Mouse (Mus musculus): ENCODE data around the gene Ssc5d. TPM values are rescaled to one million over a fixed set of nuclear protein-coding genes. Genes with fewer than 3 reads are reported as not detected.

Gene Ssc5d
- total RNA-seq, 1 experiment from 2014 or later: 2.0 TPM

GRCm38 (mm10) chr7:4948386-4948785, 22.8 kb downstream of the Ssc5d start:
- no peak for DNase-seq

DNA sequence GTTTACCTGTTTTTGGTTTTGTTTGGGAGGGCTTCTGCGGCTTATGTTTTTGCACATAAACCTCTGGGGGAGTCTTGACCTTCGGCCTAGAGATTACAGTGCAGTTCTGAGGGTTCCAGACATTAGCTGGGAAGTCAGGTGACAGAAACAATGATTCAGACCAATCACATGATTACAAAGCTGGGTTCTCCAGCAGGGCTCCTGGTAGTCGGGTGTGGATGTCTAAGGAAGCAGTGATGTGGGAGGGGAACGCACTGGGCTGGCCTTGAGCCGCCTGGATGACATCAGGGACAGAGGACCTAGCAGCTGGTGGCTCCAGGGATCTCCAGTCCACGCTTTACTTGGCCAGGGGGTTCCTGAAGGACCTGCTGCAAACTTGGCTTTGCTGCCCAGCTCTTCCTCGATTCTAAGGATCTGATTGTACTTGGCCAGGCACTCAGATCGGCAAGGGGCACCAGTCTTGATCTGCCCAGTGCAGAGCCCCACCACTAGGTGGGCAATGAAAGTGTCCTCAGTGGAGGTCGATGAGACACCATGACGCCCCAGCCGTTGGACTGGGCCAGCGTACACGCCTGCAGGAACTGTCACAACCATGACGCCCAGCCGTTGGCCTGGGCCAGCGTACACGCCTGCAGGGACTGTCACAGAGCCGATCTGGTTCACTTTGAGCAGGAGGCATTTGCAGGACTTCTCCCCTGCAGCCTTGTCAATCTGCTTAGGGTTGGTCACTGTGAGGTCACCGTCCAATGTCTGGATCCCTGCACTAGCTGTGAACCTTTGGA, 25.2 kb downstream of the Ssc5d start:
- peak; percentile 41 for DNase-seq

DNA sequence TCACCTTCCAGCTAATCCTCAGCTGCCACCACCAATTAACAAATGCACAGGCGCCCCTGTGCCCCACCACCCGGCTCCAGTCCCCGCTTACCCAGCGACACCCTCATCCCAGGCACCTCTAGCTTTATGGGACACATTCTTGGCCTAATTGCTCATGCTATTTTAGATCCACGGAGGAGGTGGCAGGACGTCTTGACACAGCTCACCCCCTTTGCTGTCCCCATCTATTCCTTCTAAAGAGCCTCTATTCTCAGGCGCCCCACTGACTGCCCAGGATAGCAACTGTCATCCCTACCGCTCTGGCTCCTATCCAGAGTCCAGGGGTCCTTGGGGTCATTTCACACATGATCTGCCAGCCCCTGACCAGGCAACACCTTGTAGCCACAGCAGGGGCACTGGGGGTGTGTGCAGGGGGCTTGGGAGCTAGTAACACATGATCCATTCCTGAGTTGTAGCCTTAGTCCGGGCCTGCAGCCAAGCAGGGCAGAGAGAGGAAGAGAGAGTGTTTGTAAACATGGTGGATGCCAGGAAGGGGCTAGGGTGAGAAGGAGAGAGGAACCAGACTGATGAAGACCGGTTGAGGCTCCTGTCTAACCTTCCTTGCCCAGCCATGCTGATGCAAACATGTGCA, 28.3 kb downstream of the Ssc5d start:
- no peak for DNase-seq

GRCm38 (mm10) chr7:4957361-4957760, 31.8 kb downstream of the Ssc5d start:
- DNase-seq: no peak

GRCm38 (mm10) chr7:4963527-4963926, 37.9 kb downstream of the Ssc5d start:
- DNase-seq: no peak

DNA sequence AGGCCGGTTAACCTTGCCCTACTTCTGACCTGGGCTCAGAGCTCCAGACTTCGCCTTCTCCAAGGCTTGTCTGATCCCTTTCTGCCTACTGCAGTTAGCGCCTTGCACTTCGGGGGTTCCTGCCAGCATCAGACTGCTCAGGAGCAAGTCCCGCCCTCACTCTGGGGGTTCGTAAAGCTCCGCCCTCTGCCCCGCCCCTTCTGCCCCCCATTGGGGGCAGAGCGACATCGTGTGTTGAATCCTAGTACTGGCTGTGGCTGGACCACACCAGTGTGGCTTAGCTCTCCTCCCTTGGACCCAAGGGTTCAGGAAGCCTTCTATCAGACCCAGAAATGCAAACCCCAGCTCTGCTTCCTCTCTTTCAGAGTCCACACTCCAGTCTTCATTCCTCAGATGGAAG, 38.7 kb downstream of the Ssc5d start, which contains the start of gene Sbk2:
Sbk2 (minus strand) TSS at position 135 of the 400 bp plus-strand sequence.
- DNase-seq: peak; percentile 85

DNA sequence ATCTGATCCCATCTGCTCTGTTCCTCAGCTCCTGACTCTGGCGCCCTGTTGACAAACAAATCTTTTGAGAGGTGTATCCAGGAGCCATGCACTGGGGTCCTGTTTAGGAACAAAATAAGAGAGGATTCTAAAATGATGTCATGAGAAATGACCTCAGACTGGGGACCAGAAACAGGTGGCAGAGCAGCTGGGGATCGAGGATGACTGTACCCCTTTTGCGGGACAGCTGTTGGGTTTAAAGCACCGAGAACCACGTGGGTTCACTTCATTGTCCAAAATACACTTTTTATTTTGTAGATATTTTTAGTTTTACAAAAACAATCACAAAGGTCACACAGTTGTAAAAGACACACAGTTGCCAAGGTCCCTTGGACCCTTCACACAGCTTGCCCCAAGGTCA, 39.4 kb downstream of the Ssc5d start:
- DNase-seq: no peak

- no peak for DNase-seq
Observed at GRCm38 (mm10) chr7:4971068-4971467, 45.5 kb downstream of the Ssc5d start, which contains the start of gene Sbk3. Gene Sbk3, minus strand, starts transcription at chr7:4971168.

- no peak for DNase-seq
Observed at GRCm38 (mm10) chr7:4971710-4972109, 46.1 kb downstream of the Ssc5d start.

DNA sequence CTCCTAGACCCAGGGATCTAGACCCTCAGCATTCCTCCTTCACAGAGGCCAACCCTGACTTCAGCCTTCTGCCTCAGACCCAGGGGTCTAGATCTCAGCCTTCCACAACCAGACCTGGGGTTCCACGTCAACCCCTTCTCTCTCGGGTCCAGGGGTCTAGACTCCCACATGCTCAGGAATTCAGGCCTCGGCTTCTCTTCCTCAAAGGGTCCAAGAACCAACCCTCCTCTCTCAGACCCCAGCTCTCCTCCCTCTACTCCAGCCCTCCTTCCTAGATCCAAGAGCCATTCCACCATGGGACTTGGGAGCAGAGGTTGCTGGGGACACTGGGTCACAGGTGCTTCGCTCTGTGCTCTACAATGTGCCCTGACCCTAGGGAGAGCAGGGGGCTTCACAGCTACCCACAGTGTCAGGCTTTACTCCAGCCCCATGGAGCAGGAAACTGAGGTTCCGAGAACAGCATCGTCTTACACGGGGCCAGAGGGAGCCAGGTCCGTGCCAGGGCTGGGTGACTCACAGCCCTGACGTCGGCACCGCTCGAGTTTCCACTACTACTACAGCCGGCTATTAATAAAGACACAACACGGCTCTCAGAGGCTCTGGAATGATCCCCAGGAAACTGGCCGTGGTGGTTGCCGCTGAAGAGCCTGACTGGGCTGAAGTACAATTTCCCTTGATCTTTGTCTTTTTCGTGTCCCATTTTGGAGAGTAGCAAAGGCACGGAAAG, 46.9 kb downstream of the Ssc5d start:
- peak; percentile 75 for DNase-seq

DNA sequence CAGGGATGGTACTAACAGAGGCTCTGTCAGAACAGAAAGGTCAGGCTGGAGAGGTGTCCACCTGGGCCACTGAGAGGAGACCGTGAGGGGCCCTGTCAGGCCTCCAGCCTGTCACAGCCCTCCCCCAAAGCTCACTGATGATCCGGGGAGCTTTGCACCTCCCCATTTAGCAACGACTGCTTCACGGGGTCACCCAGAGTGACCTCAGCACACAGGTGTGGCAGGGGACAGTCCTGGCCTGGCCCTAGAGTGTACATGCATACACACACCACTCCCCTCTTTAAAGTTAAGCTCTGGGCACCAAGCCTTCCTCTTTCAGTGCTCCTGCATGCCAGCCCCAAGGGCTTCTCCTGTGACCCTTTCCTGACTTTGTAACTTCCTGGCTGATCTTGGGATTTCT, 49.9 kb downstream of the Ssc5d start:
- no peak for DNase-seq

DNA sequence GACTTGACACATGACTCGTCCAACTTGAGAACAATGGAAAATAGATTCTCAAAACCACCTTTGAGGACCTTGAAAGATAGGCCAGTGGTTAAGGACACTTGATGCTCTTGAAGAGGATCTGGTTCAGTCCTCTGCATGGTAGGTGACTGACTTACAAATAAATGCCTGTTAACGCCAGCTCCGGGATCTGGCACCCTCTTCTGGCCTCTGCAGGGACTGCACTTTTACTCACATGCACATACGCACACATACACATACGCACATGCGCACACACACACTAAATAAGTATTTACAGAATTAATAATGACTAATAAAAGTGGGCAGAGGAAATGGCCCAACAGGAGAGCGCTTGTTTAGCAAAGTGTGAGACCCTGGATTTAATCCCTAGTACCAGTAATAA, 51.2 kb downstream of the Ssc5d start:
- no peak for DNase-seq

DNA sequence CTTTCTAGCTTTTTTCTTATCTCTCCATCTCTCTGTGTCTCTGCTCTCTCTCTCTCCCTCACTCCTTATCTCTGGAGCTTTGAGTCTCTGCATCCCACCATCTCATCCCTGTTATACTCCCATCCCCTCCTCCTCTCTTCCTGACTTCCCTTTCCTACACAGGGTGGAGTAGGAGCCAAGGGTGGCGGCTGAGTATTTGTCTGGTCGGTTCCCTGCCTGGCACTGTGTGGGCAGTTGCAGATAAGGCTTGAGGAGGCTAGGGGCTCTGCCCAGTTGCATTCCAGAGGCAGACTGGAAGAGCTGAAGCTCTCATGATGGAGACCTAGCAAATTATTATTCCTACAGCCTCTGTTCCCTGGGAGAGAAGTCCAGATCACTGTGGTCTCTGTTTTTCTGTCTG, 62.7 kb downstream of the Ssc5d start:
- no peak for DNase-seq

- no peak for DNase-seq
Observed at GRCm38 (mm10) chr7:4993347-4993998, 67.9 kb downstream of the Ssc5d start.

DNA sequence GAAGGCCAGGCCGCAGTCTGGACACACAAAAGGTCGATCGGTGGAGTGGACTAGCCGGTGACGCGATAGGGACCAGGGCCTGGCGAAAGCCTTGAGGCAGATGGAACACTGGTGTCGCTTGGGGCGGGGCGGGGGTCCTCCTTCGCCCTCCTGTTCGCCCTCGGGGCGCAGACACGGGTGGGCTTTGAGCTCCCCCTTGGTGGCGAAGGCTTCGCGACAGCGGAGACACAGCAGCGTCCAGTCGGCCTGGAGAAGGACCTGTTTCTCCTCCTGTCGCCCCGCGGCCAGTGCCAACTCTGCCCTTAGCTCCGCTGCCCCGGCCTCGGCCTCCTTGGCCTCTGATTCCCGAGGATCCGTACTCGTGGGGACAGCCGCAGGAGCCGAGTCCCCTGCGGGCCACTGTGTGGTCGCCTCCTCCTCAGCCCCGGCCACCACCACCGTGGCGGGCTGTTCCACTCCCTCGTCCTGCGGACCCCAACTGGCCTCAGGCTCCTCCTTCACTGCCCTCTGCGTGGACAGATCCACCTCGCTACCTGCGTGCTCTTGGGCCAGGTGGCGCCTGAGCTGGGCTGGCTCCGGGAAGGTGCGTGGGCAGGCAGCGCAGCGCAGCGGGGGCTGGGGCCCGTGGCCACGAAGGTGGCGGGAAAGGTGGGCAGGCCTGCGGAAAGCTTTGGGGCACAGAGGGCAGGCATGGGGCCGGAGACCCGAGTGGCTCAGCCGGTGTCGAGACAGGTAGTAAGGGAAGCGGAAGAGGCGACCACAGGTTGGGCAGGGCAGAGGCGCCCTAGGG, 68.6 kb downstream of the Ssc5d start:
- DNase-seq: no peak

Other genes with a start within 250 kb of the Ssc5d start
- 42.2 and 47.8 TPM in 2 replicates for gene Hspbp1, start 240.7 kb upstream of the Ssc5d start, total RNA-seq (2021)
- 4.2 and 6.5 TPM in 2 replicates for gene Brsk1, start 235.2 kb upstream of the Ssc5d start, total RNA-seq (2021)
- gene Tmem150b, start 200.5 kb upstream of the Ssc5d start, total RNA-seq (2021): 0.24 TPM in 1 of 2 replicates, not detected in the other
- 64.5 and 70.1 TPM in 2 replicates for gene Kmt5c, start 185.7 kb upstream of the Ssc5d start, total RNA-seq (2021)
- gene Cox6b2, start 172.7 kb upstream of the Ssc5d start, total RNA-seq (2021): 9.4 and 10.6 TPM in 2 replicates
- not detected in 2 replicates for gene Fam71e2, start 154.5 kb upstream of the Ssc5d start, total RNA-seq (2021)
- gene Il11, start 142.9 kb upstream of the Ssc5d start, total RNA-seq (2021): 0.15 TPM in 1 of 2 replicates, not detected in the other
- gene Tmem190, start 142.8 kb upstream of the Ssc5d start, total RNA-seq (2021): not detected in 2 replicates
- 13.4 and 16.4 TPM in 2 replicates for gene Tmem238, start 136.1 kb upstream of the Ssc5d start, total RNA-seq (2021)
- 922 and 1,210 TPM in 2 replicates for gene Rpl28, start 132.9 kb upstream of the Ssc5d start, total RNA-seq (2021)
- 114 and 127 TPM in 2 replicates for gene Ube2s, start 113.2 kb upstream of the Ssc5d start, total RNA-seq (2021)
- gene Shisa7, start 81.1 kb upstream of the Ssc5d start, total RNA-seq (2021): 2.0 and 2.2 TPM in 2 replicates
- 24.0 and 30.5 TPM in 2 replicates for gene Isoc2b, start 55.5 kb upstream of the Ssc5d start, total RNA-seq (2021)
- 42.1 and 48.2 TPM in 2 replicates for gene Isoc2a, start 48.6 kb upstream of the Ssc5d start, total RNA-seq (2021)
- gene Gm36210, start 19.3 kb upstream of the Ssc5d start, total RNA-seq (2021): not detected in 2 replicates
- gene Zfp628, start 10.6 kb upstream of the Ssc5d start, total RNA-seq (2021): 16.4 and 19.0 TPM in 2 replicates
- gene Nat14, start 3.8 kb upstream of the Ssc5d start, total RNA-seq (2021): 7.7 and 9.1 TPM in 2 replicates
- 0.55 TPM in 1 of 2 replicates, not detected in the other for gene Sbk2, start 38.6 kb downstream of the Ssc5d start, total RNA-seq (2021)
- 0.15 TPM in 1 of 2 replicates, not detected in the other for gene Sbk3, start 45.4 kb downstream of the Ssc5d start, total RNA-seq (2021)
- 21.1 and 31.6 TPM in 2 replicates for gene Zfp579, start 70.4 kb downstream of the Ssc5d start, total RNA-seq (2021)
- 15.3 and 17.6 TPM in 2 replicates for gene Zfp524, start 88.6 kb downstream of the Ssc5d start, total RNA-seq (2021)
- gene Fiz1, start 88.9 kb downstream of the Ssc5d start, total RNA-seq (2021): 18.7 and 26.4 TPM in 2 replicates
- gene Gm44973, start 89.7 kb downstream of the Ssc5d start, total RNA-seq (2021): not detected in 2 replicates
- 27.7 and 34.3 TPM in 2 replicates for gene Zfp865, start 94.6 kb downstream of the Ssc5d start, total RNA-seq (2021)
- 1.00 and 1.1 TPM in 2 replicates for gene Ccdc106, start 94.8 kb downstream of the Ssc5d start, total RNA-seq (2021)
- gene 4632433K11Rik, start 108.3 kb downstream of the Ssc5d start, total RNA-seq (2021): 1.1 TPM in 1 of 2 replicates, not detected in the other
- gene Zfp784, start 112.7 kb downstream of the Ssc5d start, total RNA-seq (2021): 4.7 and 5.5 TPM in 2 replicates
- gene Zfp580, start 125.8 kb downstream of the Ssc5d start, total RNA-seq (2021): 7.9 and 8.8 TPM in 2 replicates
- 191 and 195 TPM in 2 replicates for gene U2af2, start 136.4 kb downstream of the Ssc5d start, total RNA-seq (2021)
- 140 and 152 TPM in 2 replicates for gene Epn1, start 154.4 kb downstream of the Ssc5d start, total RNA-seq (2021)
- not detected in 2 replicates for gene Rfpl4, start 191.2 kb downstream of the Ssc5d start, total RNA-seq (2021)
- gene Rasl2-9, start 200.2 kb downstream of the Ssc5d start, total RNA-seq (2021): 1.3 and 1.7 TPM in 2 replicates
- gene Vmn1r55, start 223.9 kb downstream of the Ssc5d start, total RNA-seq (2021): not detected in 2 replicates